Mouse (Mus musculus): ENCODE measurements around the gene Pabpc4. TPM values are rescaled to one million over a fixed set of nuclear protein-coding genes. Genes with fewer than 3 reads are reported as not detected.
"Not testable (repeated sequence)": the region's sequence is repeated elsewhere in the genome, so short reads cannot be mapped to it uniquely, and the experiment has no call there.

Pabpc4 gene
- polyA plus RNA-seq, 1 experiment = 154 TPM

DNA sequence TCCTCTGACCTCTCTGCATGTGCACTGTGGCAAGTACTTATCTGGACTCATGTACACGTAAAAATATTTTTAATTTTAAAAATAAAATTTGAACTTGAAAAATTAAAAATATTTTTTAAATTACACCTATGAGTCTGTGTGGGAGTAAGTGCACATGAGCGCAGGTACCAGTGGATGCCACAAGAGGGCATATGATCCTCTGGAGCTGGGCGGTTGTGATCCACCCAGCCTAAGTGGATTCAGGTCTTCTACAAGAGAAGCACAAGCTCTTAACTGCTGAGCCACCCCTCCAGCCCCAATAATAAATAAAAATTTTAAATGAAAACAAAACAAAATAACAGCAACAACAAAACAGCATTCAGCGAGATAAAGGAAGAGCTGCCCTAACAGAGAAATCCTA, 71.0 kb downstream of the Pabpc4 start:
- Histone ChIP-seq H3K27me3 (ENCODE audit: control insufficient read depth, insufficient read depth, insufficient read length) (no peaks in the 10 kb centered on the region), H3K4me2 (ENCODE audit: low read depth) (no peak overlapping the region), H3K4me3 (no peak overlapping the region), H3ac (ENCODE audit: control insufficient read depth, insufficient read length) (no peak overlapping the region), H3K36me3 (ENCODE audit: control insufficient read depth, insufficient read depth) (no peaks in the 10 kb centered on the region), H3K79me2 (ENCODE audit: control insufficient read depth, insufficient read depth) (no peaks in the 10 kb centered on the region)
- TF ChIP-seq MYOG (IDR thresholded peaks at IDR 0.05; ENCODE audit: control insufficient read depth in 1 of 3, insufficient read depth in 1 of 3, insufficient read length in 2 of 3, low read depth in 2 of 3) (no peak), TCF3 (IDR thresholded peaks at IDR 0.05; ENCODE audit: insufficient read length, low read depth) (no peak), TCF12 (IDR thresholded peaks at IDR 0.05; ENCODE audit: insufficient read depth, poor library complexity, severe bottlenecking) (no peak), POLR2AphosphoS2 (IDR thresholded peaks at IDR 0.05; ENCODE audit: insufficient read length, low read depth) (no peak), MAX (IDR thresholded peaks at IDR 0.05; ENCODE audit: low read depth) (no peak), E2F4 (IDR thresholded peaks at IDR 0.05; ENCODE audit: insufficient read depth) (no peak), USF1 (IDR thresholded peaks at IDR 0.05; ENCODE audit: low read depth) (no peak), CEBPB (IDR thresholded peaks at IDR 0.05; ENCODE audit: insufficient read depth, poor library complexity, severe bottlenecking) (no peak), SRF (IDR thresholded peaks at IDR 0.05; ENCODE audit: control insufficient read depth, insufficient read length, low read depth) (no peak), REST (IDR thresholded peaks at IDR 0.05; ENCODE audit: insufficient read depth, insufficient read length) (no peak), MYOD1 (IDR thresholded peaks at IDR 0.05; ENCODE audit: control insufficient read depth in 1 of 3, insufficient read length in 2 of 3, low read depth in 2 of 3) (no peak), POLR2A (IDR thresholded peaks at IDR 0.05; ENCODE audit: insufficient read length, low read depth) (no peak)

GRCm38 (mm10) chr4:123334177-123334576, 72.0 kb downstream of the Pabpc4 start:
- Histone ChIP-seq H3K4me2 (ENCODE audit: low read depth) (no peak overlapping the region), H3K79me2 (ENCODE audit: control insufficient read depth, insufficient read depth) (no peaks in the 10 kb centered on the region), H3K36me3 (ENCODE audit: control insufficient read depth, insufficient read depth) (no peaks in the 10 kb centered on the region), H3K4me3 (no peak overlapping the region), H3ac (ENCODE audit: control insufficient read depth, insufficient read length) (no peak overlapping the region), H3K27me3 (ENCODE audit: control insufficient read depth, insufficient read depth, insufficient read length) (no peaks in the 10 kb centered on the region)
- TF ChIP-seq REST (IDR thresholded peaks at IDR 0.05; ENCODE audit: insufficient read depth, insufficient read length) (no peak), E2F4 (IDR thresholded peaks at IDR 0.05; ENCODE audit: insufficient read depth) (no peak), SRF (IDR thresholded peaks at IDR 0.05; ENCODE audit: control insufficient read depth, insufficient read length, low read depth) (no peak), POLR2AphosphoS2 (IDR thresholded peaks at IDR 0.05; ENCODE audit: insufficient read length, low read depth) (no peak), MYOG (IDR thresholded peaks at IDR 0.05; ENCODE audit: control insufficient read depth in 1 of 3, insufficient read depth in 1 of 3, insufficient read length in 2 of 3, low read depth in 2 of 3) (no peak), MYOD1 (IDR thresholded peaks at IDR 0.05; ENCODE audit: control insufficient read depth in 1 of 3, insufficient read length in 2 of 3, low read depth in 2 of 3) (no peak), USF1 (IDR thresholded peaks at IDR 0.05; ENCODE audit: low read depth) (no peak), TCF12 (IDR thresholded peaks at IDR 0.05; ENCODE audit: insufficient read depth, poor library complexity, severe bottlenecking) (no peak), TCF3 (IDR thresholded peaks at IDR 0.05; ENCODE audit: insufficient read length, low read depth) (no peak), MAX (IDR thresholded peaks at IDR 0.05; ENCODE audit: low read depth) (no peak), CEBPB (IDR thresholded peaks at IDR 0.05; ENCODE audit: insufficient read depth, poor library complexity, severe bottlenecking) (no peak), POLR2A (IDR thresholded peaks at IDR 0.05; ENCODE audit: insufficient read length, low read depth) (no peak)

DNA sequence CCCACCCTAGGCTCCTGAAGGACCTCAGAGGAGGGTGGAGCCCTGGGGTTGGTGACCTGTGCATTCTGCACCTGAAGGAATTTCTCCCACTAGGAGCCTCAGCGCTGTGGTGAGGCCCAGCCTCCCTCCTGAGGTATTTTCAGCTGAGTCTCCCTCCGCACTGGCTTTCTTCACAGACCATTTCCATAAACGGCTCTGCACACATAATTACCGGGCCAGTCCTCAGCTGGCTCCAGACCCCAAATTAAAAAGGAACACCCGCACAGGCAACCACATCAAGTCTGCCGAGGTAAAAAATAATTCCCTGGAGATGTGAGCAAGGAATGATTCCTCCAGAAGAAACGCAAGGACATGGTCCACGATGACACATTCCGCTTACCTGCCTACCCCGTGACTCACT, 73.1 kb downstream of the Pabpc4 start:
- H3K4me2 ChIP-seq (ENCODE audit: low read depth); H3K4me3 ChIP-seq; H3K79me2 ChIP-seq (ENCODE audit: control insufficient read depth, insufficient read depth); H3K27me3 ChIP-seq (ENCODE audit: control insufficient read depth, insufficient read depth, insufficient read length); H3ac ChIP-seq (ENCODE audit: control insufficient read depth, insufficient read length); H3K36me3 ChIP-seq (ENCODE audit: control insufficient read depth, insufficient read depth): not testable (repeated sequence)

DNA sequence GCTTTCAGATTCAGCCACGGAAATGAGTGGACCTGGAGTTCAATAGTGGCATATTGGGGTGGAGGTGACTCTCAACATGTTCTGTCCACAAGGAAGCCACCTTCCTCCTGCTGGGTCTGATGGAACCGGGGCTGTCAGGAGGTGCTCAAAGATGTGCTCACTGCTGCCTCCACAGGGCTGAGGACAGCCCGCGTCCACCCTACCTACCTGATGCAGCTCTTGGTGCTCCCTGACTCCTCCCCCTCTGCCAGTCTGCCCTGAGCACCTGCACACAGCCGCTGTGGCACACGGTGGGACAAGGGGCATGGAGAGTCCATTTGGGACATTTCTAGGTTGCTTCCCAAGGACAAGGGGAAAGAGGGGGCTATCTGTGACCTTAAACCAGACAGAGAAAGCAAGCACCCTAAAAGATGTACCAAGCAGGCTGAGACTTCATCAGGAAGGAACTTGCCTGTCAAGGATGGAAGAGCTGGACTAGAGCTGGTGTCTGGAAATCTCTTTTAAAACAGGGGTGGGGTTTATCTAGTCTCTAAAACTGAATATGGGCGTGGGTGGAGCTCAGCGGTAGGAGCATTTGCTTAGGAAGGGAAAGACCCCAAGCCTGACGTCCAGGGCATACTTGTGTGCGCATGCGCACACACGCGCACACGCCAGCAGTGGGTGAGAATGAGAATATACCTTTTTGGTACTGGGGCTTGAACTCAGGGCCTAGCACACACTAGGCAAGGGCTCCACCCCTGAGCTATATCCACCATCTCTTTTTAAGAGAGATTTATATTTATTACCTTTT, 73.8 kb downstream of the Pabpc4 start:
- Histone ChIP-seq H3K27me3 (ENCODE audit: control insufficient read depth, insufficient read depth, insufficient read length) (no peaks in the 10 kb centered on the region), H3K4me3 (no peak overlapping the region), H3K79me2 (ENCODE audit: control insufficient read depth, insufficient read depth) (no peaks in the 10 kb centered on the region), H3K4me2 (ENCODE audit: low read depth) (no peak overlapping the region), H3K36me3 (ENCODE audit: control insufficient read depth, insufficient read depth) (no peaks in the 10 kb centered on the region), H3ac (ENCODE audit: control insufficient read depth, insufficient read length) (no peak overlapping the region)
- no peak for TF ChIP-seq TCF12 (IDR thresholded peaks at IDR 0.05; ENCODE audit: insufficient read depth, poor library complexity, severe bottlenecking)

GRCm38 (mm10) chr4:123337693-123338092, 75.5 kb downstream of the Pabpc4 start:
- Histone ChIP-seq H3K36me3 (ENCODE audit: control insufficient read depth, insufficient read depth) (no peaks in the 10 kb centered on the region), H3K27me3 (ENCODE audit: control insufficient read depth, insufficient read depth, insufficient read length) (peaks cover 14% of the 10 kb centered on the region), H3ac (ENCODE audit: control insufficient read depth, insufficient read length) (no peak overlapping the region), H3K4me3 (no peak overlapping the region), H3K4me2 (ENCODE audit: low read depth) (no peak overlapping the region), H3K79me2 (ENCODE audit: control insufficient read depth, insufficient read depth) (no peaks in the 10 kb centered on the region)
- peak in 1 of 3 experiments; percentile 11 for TF ChIP-seq MYOD1 (IDR thresholded peaks at IDR 0.05; ENCODE audit: control insufficient read depth in 1 of 3, insufficient read length in 2 of 3, low read depth in 2 of 3)
- TF ChIP-seq TCF12 (IDR thresholded peaks at IDR 0.05; ENCODE audit: insufficient read depth, poor library complexity, severe bottlenecking) = no peak

Data from myocyte (in vitro differentiated cells).